Mouse (Mus musculus) embryo, embryonic 11.5 days (tissue): ENCODE measurements at regions not wholly inside any gene's neighbourhood (a gene's known extent, or its start where the extent isn't known, plus 50 kb on each side); places are given as distances from the start of the nearest gene placed in this dataset.

ENCODE experiments used
- DNase-seq: peaks from one replicate; pipeline ENCODE4 v3.0.0-alpha.2; 2012; ENCODE audit warnings: low read depth, low spot score

- DNase-seq: no peak
Measured at GRCm38 (mm10) chr11:26881635-26882034, 287.8 kb upstream of the Vrk2 start.
